Mouse (Mus musculus): ENCODE measurements around the gene Bace1. TPM values are rescaled to one million over a fixed set of nuclear protein-coding genes. Genes with fewer than 3 reads are reported as not detected.

The Bace1 gene
- polyA plus RNA-seq (2015; fragmentation: Nextera tagmentation; extraction: Ambion mirVana): 33.5 and 35.6 TPM in 2 replicates

DNA sequence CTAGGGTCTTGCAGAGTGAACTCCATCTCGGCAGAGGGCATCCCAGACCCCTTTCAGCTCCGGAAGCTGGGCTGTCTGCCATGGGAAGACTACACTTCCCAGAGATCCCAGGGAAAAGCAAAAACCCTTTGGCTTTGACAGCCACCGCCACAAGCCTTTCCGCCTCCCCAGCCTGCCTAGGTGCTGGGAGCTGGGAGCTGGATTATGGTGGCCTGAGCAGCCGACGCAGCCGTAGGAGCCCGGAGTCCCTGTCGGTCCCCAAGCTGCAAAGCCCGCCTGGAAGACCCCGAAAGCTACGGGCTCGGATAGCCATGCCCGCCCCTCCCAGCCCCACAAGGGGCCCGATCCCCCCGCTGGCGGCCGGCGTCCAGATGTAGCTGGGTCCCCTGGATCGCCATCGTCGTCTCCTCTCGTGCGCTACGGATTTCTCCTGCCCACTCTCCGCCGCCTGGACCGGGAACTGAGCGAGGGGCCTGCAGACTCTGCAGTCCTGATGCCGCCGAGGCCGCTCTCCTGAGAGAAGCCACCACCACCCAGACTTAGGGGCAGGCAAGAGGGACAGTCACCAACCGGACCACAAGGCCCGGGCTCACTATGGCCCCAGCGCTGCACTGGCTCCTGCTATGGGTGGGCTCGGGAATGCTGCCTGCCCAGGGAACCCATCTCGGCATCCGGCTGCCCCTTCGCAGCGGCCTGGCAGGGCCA, at the start of gene Bace1:
Gene Bace1 (plus strand): TSS at position 147 of the 705 bp plus-strand sequence.
- under 1% methylated on average over 39 of the region's 40 CpGs for WGBS
- 0 out of 2 replicates have a peak, but pooled peaks cover 3% of the 10 kb centered on the region for H3K36me3 ChIP-seq (ENCODE audit: poor library complexity, severe bottlenecking)
- peaks cover 41% of the 10 kb centered on the region for H3K4me1 ChIP-seq
- peak within 1 kb of the TSS; percentile 79 for H3K4me3 ChIP-seq
- ATAC-seq: peak; percentile 92
- H3K9me3 ChIP-seq (replicated peaks): no peaks in the 10 kb centered on the region
- no peaks in the 10 kb centered on the region for H3K27me3 ChIP-seq
- H3K9ac ChIP-seq: peak within 1 kb of the TSS; percentile 95
- H3K4me2 ChIP-seq: peak within 1 kb of the TSS; percentile 100
- peak within 1 kb of the TSS; percentile 72 for H3K27ac ChIP-seq

GRCm38 (mm10) chr9:45791456-45792142, 46.8 kb upstream of the Bace1 start:
- no peak overlapping the region for H3K9ac ChIP-seq
- no peak for ATAC-seq
- no peak overlapping the region for H3K4me2 ChIP-seq
- H3K27me3 ChIP-seq: no peaks in the 10 kb centered on the region
- peak overlapping the region; percentile 54 for H3K27ac ChIP-seq
- no peak overlapping the region for H3K4me3 ChIP-seq
- 81% methylated on average over 8 of the region's 8 CpGs for WGBS
- no peaks in the 10 kb centered on the region for H3K9me3 ChIP-seq (replicated peaks)
- H3K36me3 ChIP-seq (ENCODE audit: poor library complexity, severe bottlenecking): peaks cover 26% of the 10 kb centered on the region
- H3K4me1 ChIP-seq: peaks cover 10% of the 10 kb centered on the region; the same call in 1 of the 2 replicates

DNA sequence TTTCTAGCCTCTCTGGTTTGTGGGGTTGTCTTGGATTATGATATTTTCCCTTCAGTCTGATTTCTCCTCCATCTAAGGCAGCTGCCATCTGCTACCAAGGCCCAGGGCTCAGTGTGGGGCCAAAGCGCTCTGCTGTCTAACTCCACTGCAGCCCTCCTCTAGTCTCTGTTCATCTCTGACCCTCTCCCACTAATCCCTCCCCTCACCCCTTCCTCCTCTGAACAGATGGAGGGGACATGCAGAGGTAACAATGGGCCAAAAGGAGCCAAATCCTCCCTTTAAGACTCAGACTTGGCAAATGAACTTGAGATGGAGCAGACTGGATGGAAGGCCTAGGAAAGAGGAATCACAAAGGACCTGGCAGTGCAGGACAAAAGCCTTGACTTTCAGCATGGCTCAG, 46.1 kb upstream of the Bace1 start:
- Histone ChIP-seq H3K27ac (peak overlapping the region; percentile 54), H3K4me3 (no peak overlapping the region), H3K36me3 (ENCODE audit: poor library complexity, severe bottlenecking) (peaks cover 26% of the 10 kb centered on the region), H3K4me2 (no peak overlapping the region), H3K9ac (no peak overlapping the region), H3K9me3 (replicated peaks) (no peaks in the 10 kb centered on the region), H3K4me1 (peaks cover 11% of the 10 kb centered on the region), H3K27me3 (no peaks in the 10 kb centered on the region)
- no peak for ATAC-seq
- WGBS: 68% methylated on average over 1 of the region's 1 CpGs

GRCm38 (mm10) chr9:45793697-45794096, 44.7 kb upstream of the Bace1 start:
- H3K9ac ChIP-seq: 0 out of 2 replicates have a peak overlapping the region, but pooled peaks have one; percentile 12
- no peaks in the 10 kb centered on the region for H3K27me3 ChIP-seq
- no peak overlapping the region for H3K4me2 ChIP-seq
- no peaks in the 10 kb centered on the region for H3K9me3 ChIP-seq (replicated peaks)
- H3K4me3 ChIP-seq: no peak overlapping the region
- H3K4me1 ChIP-seq: peaks cover 25% of the 10 kb centered on the region
- peaks cover 26% of the 10 kb centered on the region for H3K36me3 ChIP-seq (ENCODE audit: poor library complexity, severe bottlenecking)
- WGBS: 77% methylated on average over 6 of the region's 6 CpGs
- H3K27ac ChIP-seq: no peak overlapping the region
- ATAC-seq: no peak

DNA sequence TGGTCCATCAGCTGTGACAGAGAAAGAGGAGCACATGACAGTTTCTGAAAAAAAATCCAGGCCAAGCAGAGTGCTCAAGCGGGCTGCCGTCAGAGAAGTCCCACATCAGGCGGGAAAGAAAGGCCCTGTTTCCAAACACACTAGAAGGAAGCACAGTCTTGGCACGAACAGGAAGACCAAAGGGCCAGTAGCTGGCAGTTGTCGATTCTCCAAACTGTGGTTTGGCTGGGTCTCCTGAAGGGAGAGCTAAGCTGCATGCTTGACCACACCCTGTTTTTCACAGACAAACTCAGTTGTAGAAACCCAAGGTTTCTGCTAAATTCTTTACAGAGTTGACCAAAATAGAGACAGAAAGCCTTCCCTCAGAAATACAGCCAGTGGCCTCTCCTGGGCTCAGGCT, 42.7 kb upstream of the Bace1 start:
- Histone ChIP-seq H3K4me3 (no peak overlapping the region), H3K27me3 (no peaks in the 10 kb centered on the region), H3K4me1 (peaks cover 32% of the 10 kb centered on the region), H3K4me2 (no peak overlapping the region), H3K9me3 (replicated peaks) (no peaks in the 10 kb centered on the region), H3K9ac (no peak overlapping the region), H3K36me3 (ENCODE audit: poor library complexity, severe bottlenecking) (peaks cover 22% of the 10 kb centered on the region), H3K27ac (no peak overlapping the region)
- 88% methylated on average over 5 of the region's 5 CpGs for WGBS
- no peak for ATAC-seq

DNA sequence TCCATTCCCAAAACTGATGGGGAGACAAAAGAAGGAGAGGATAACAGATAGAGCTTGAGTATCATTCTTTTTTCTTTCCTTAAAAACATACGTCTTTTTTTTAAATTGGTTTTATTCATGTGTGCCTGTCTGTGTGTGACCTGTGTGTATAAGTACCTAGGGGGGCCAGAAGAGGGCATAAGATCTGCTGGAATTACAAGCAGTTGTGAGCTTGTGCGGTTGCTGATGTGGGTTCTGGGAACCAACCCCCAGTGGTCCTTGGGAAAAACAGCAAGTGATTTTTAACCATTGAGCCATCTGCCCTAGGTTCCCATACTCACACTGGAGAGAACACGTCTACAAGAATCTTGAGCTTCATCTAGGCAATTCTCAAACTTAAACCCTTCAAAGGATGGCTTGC, 41.1 kb upstream of the Bace1 start:
- Histone ChIP-seq H3K4me1 (peaks cover 27% of the 10 kb centered on the region), H3K4me3 (no peak overlapping the region), H3K9ac (no peak overlapping the region), H3K27ac (peak overlapping the region; percentile 68), H3K4me2 (no peak overlapping the region), H3K27me3 (no peaks in the 10 kb centered on the region), H3K36me3 (ENCODE audit: poor library complexity, severe bottlenecking) (peaks cover 25% of the 10 kb centered on the region), H3K9me3 (replicated peaks) (no peaks in the 10 kb centered on the region)
- WGBS: 74% methylated on average over 3 of the region's 3 CpGs
- ATAC-seq: no peak

DNA sequence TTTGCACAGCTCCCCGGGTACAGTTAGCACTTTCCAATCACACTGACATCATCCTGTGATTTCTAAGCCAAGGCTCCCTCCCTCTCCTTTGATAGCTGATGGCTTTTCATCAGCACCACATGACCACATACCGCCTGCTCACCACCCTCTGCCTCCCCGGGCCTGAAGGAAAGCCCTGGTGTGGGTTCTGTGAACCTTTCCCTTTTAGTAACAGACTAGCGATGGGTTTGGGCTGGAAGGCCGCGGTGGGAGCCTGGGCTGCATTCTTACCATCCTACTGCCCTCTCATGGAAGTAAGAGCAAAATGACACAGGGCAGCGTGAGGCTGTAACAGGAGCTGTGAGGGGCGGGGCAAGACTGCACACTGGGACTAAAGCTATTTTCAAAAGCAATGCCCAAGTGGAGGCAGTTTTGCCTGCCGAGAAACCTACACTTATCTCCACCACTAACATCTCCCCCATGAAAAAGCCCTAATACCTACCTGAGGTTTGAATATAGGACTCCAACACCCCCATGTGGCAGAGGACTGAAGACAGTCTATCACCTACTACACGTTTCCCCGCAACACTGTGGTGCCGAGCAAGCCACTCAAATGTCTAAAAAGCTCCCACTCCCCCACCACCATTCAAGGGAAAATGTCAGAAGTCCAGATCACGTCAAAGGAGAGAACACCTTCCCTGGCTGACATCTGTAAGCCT, 39.8 kb upstream of the Bace1 start:
- peak; percentile 77 for ATAC-seq
- peak overlapping the region; percentile 25 for H3K4me2 ChIP-seq

DNA sequence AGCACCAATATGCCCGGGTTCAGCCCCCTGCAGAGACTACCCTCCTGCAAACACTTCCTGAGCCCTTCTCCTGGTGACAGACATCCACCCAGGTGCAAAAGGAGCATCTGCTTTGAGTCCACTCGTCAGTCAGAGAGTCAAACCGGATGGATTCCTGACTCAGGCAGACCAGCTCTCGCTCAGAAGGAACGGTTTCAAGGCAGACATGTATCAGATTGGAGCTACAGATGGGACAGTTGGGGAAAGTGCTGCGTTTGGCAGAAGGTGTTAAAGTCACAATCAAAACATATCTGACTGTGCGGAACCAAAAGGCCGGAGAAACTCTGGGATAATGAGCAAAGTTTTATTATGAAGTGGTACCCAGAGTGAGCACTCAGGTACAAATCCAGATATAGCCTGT, 39.0 kb upstream of the Bace1 start:
- Histone ChIP-seq H3K4me3 (no peak overlapping the region), H3K27me3 (no peaks in the 10 kb centered on the region), H3K9ac (peak overlapping the region; percentile 43; the same call in 1 of the 2 replicates), H3K36me3 (ENCODE audit: poor library complexity, severe bottlenecking) (peaks cover 12% of the 10 kb centered on the region; the same call in 1 of the 2 replicates), H3K9me3 (replicated peaks) (no peaks in the 10 kb centered on the region), H3K4me1 (peaks cover 22% of the 10 kb centered on the region), H3K27ac (peak overlapping the region; percentile 68), H3K4me2 (no peak overlapping the region; the same call in 1 of the 2 replicates)
- 79% methylated on average over 8 of the region's 8 CpGs for WGBS
- ATAC-seq: peak; percentile 19; the same call in 1 of the 2 replicates

More for the DNA sequence above, 39.8 kb upstream of the Bace1 start:
- Histone ChIP-seq H3K27ac (peak overlapping the region; percentile 68), H3K9me3 (replicated peaks) (no peaks in the 10 kb centered on the region), H3K27me3 (no peaks in the 10 kb centered on the region), H3K9ac (peak overlapping the region; percentile 43; the same call in 1 of the 2 replicates), H3K36me3 (ENCODE audit: poor library complexity, severe bottlenecking) (peaks cover 16% of the 10 kb centered on the region; the same call in 1 of the 2 replicates), H3K4me3 (no peak overlapping the region), H3K4me1 (peaks cover 22% of the 10 kb centered on the region)
- WGBS: 10% methylated on average over 13 of the region's 13 CpGs

DNA sequence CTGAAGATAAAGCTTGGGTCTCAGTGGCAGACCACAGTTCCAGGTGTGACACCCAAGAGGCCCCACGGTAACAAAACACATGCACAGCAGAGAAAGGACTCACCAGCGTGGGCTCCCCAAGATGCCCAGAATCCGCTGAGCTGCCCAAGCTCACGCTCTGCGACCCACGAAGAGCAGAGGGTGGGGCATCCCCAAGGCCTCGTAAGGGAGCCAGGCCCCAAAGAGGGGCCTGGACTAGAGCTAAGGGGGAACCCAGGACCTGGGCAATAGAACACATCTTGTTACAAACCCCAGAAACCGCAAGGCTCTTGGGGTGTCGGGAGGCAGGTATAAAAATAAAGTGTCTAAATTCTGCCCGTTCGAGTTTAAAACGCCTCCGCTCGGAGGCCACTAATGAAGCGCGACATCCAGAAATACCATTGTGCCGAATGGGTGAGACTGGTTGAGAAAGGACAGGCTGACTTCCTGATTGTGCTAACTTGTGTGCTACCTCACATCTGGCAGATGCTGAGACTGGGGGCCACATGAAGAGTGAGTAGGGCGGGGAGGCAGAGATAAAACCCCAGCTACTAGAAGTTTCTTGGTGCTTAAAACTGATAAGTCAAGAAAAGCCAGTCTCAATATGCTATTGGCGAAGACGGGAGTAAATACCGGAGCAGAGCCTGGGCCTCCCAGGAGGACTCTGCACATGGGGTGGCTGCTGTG, 35.2 kb upstream of the Bace1 start:
- peaks cover 12% of the 10 kb centered on the region for H3K4me1 ChIP-seq
- no peaks in the 10 kb centered on the region for H3K27me3 ChIP-seq
- no peak overlapping the region for H3K27ac ChIP-seq
- no peak overlapping the region for H3K9ac ChIP-seq
- peaks cover 40% of the 10 kb centered on the region for H3K36me3 ChIP-seq (ENCODE audit: poor library complexity, severe bottlenecking)
- H3K4me2 ChIP-seq: no peak overlapping the region
- 86% methylated on average over 21 of the region's 21 CpGs for WGBS
- ATAC-seq: no peak
- H3K9me3 ChIP-seq (replicated peaks): no peaks in the 10 kb centered on the region
- no peak overlapping the region for H3K4me3 ChIP-seq

- H3K4me3 ChIP-seq: no peak overlapping the region
- H3K27me3 ChIP-seq: no peaks in the 10 kb centered on the region
- no peaks in the 10 kb centered on the region for H3K9me3 ChIP-seq (replicated peaks)
- WGBS: 93% methylated on average over 11 of the region's 11 CpGs
- no peak for ATAC-seq
- no peak overlapping the region for H3K9ac ChIP-seq
- no peak overlapping the region for H3K4me2 ChIP-seq
- no peak overlapping the region for H3K27ac ChIP-seq
- H3K36me3 ChIP-seq (ENCODE audit: poor library complexity, severe bottlenecking): peaks cover 50% of the 10 kb centered on the region
- no peaks in the 10 kb centered on the region for H3K4me1 ChIP-seq
These were observed 31.5 kb upstream of the Bace1 start for GRCm38 (mm10) chr9:45806847-45807246.

DNA sequence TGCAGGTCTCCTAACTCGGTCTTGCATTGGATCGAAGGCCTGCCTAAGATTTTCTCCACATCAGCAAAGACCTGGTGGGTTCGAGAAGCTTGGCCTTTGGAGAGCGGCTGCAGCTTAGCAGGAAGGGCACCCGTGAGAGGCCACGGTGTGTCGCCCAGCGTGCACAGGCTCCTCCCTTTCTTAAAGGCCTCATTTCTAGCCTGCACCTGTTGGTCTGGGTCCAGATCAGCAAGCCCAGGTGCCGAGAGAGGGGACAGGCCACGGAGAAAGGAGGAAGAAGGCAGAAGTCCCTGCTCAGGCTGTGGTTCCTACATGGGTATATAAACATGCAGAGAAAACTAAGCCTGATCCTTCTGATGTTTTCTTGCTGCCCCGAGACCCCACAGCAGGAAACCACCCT, 31.0 kb upstream of the Bace1 start:
- H3K9me3 ChIP-seq (replicated peaks): no peaks in the 10 kb centered on the region
- no peak overlapping the region for H3K4me3 ChIP-seq
- H3K27me3 ChIP-seq: no peaks in the 10 kb centered on the region
- ATAC-seq: no peak
- no peak overlapping the region for H3K4me2 ChIP-seq
- H3K4me1 ChIP-seq: no peaks in the 10 kb centered on the region
- WGBS: 92% methylated on average over 11 of the region's 11 CpGs
- no peak overlapping the region for H3K27ac ChIP-seq
- H3K9ac ChIP-seq: no peak overlapping the region
- H3K36me3 ChIP-seq (ENCODE audit: poor library complexity, severe bottlenecking): peaks cover 45% of the 10 kb centered on the region
